Mouse (Mus musculus): ENCODE measurements around the gene Hist2h2aa2. TPM values are rescaled to one million over a fixed set of nuclear protein-coding genes. Genes with fewer than 3 reads are reported as not detected.
"Not testable (repeated sequence)": the region's sequence is repeated elsewhere in the genome, so short reads cannot be mapped to it uniquely, and the experiment has no call there.

Gene Hist2h2aa2
- polyA plus RNA-seq, 1 experiment from 2014 or later = 49.8 TPM

DNA sequence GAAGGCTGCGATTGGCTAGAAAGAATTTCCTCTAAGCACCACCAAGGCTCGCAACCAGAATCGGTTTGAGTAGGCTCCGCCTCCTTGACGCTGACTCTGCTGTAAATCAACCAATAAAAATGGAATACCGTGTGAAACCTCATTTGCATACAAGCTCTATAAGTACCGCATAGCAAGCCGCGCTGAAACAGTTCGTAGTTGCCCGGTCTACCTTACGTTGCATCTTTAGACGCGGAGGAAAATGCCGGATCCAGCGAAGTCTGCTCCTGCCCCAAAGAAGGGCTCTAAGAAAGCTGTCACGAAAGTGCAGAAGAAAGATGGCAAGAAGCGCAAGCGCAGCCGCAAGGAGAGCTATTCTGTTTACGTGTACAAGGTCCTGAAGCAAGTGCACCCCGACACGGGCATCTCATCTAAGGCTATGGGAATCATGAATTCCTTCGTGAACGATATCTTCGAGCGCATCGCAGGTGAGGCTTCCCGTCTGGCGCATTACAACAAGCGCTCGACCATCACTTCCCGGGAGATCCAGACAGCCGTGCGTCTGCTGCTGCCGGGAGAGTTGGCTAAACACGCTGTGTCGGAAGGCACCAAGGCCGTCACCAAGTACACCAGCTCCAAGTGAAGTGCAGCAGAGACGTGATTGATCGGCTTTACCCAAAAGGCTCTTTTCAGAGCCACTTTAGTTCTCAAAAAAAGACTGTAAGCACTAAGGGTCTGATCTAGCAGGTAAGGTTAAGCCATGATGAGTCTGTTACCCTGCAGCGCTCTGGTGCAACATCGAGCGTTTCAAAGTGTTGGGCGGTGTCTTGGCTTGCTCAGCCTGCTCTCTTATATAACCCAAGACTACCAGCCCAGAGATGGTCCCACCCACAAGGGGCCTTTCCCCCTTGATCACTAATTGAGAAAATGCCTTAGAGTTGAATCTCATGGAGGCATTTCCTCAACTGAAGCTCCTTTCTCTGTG lies 29.7 kb upstream of the Hist2h2aa2 start, which contains the start of gene Hist2h2bb:
Hist2h2bb (plus strand) TSS at position 242 of the 964 bp plus-strand sequence.
- peak within 1 kb of the TSS; percentile 90 for H3K4me2 ChIP-seq (ENCODE audit: low read depth, low read length, severe bottlenecking)
- peak within 1 kb of the TSS; percentile 41 for H3K4me3 ChIP-seq (ENCODE audit: low read depth, low read length)
- WGBS = under 1% methylated on average over 45 of the region's 45 CpGs
- ATAC-seq (replicated peaks; ENCODE audit: low FRiP score) = peak; percentile 97
- DNase-seq (ENCODE audit: low spot score) = peak; percentile 94
- H3K27ac ChIP-seq (ENCODE audit: low read depth, low read length) = peak within 1 kb of the TSS; percentile 99
- H3K9ac ChIP-seq (ENCODE audit: low read length) = peak within 1 kb of the TSS; percentile 68
- H3K27me3 ChIP-seq (ENCODE audit: control insufficient read depth, insufficient read depth, low read length) = no peaks in the 10 kb centered on the region
- no peaks in the 10 kb centered on the region for H3K36me3 ChIP-seq (ENCODE audit: control insufficient read depth, insufficient read depth, low read length)
- no peaks in the 10 kb centered on the region for H3K9me3 ChIP-seq (ENCODE audit: control insufficient read depth, low read length)
- H3K4me1 ChIP-seq (replicated peaks; ENCODE audit: control insufficient read depth, insufficient read depth, low read length) = peaks cover 5% of the 10 kb centered on the region; the same call in 1 of the 2 replicates

DNA sequence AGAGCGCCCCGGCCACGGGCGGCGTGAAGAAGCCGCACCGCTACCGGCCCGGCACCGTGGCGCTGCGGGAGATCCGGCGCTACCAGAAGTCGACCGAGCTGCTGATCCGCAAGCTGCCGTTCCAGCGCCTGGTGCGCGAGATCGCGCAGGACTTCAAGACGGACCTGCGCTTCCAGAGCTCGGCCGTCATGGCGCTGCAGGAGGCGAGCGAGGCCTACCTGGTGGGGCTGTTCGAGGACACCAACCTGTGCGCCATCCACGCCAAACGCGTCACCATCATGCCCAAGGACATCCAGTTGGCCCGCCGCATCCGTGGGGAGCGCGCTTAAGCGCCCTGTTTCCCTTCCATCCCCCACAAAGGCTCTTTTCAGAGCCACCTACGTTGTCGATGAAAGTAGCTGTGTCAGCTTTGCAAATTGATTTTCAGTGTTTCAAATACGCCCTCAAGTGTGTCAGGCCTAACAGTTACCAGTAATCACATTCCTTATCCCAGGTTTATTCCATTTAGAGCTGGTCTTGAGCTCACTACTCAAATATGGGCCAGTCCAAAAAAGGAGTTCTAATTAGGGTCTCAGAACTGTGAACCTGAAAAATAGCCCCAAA lies 28.8 kb upstream of the Hist2h2aa2 start:
- whole genome bisulfite sequencing = under 1% methylated on average over 9 of the region's 44 CpGs
- H3K36me3 ChIP-seq (ENCODE audit: control insufficient read depth, insufficient read depth, low read length); H3K27me3 ChIP-seq (ENCODE audit: control insufficient read depth, insufficient read depth, low read length); H3K9me3 ChIP-seq (ENCODE audit: control insufficient read depth, low read length): not testable (repeated sequence)
- peak overlapping the region; percentile 99 for H3K27ac ChIP-seq (ENCODE audit: low read depth, low read length)
- H3K4me2 ChIP-seq (ENCODE audit: low read depth, low read length, severe bottlenecking) = peak overlapping the region; percentile 78
- H3K9ac ChIP-seq (ENCODE audit: low read length) = peak overlapping the region; percentile 68
- DNase-seq (ENCODE audit: low spot score) (peak; percentile 67), ATAC-seq (replicated peaks; ENCODE audit: low FRiP score) (peak; percentile 55)
- peak overlapping the region; percentile 41 for H3K4me3 ChIP-seq (ENCODE audit: low read depth, low read length)
- peaks cover 12% of the 10 kb centered on the region; the same call in 1 of the 2 replicates for H3K4me1 ChIP-seq (replicated peaks; ENCODE audit: control insufficient read depth, insufficient read depth, low read length)

DNA sequence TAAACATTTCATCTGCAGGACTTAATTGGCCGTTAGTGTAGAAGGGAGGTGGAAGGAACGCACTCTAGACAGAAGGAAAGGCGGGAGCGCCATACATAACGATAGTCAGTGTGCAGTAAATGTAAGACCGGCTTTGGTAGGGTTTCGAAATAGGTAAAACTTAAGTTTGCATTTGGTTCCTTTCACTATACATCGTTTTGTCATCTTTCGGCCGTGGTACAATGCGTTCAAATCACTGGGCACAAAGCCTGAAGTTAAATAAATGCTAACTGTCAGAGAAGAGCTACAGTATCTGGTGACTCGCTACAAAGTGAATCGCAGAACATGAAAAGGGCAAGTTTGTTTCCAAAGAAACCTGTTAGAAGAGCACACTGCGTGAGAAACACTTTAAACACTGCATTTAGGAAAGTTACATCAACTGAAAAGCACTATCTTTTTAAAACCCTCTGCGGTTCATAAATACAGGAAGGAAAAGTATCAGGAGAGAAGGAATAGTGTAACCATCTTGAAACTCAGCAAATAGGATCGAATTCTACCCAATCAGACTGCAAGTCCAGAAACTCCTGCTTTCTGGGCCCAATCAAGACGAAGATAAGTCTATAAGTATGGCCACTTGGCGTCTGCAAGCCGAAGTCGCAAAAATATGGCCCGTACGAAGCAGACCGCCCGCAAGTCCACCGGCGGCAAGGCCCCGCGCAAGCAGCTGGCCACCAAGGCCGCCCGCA lies 28.1 kb upstream of the Hist2h2aa2 start, which contains the start of gene Hist2h3b:
Hist2h3b (plus strand) TSS at position 604 of the 725 bp plus-strand sequence.
- Histone ChIP-seq H3K36me3 (ENCODE audit: control insufficient read depth, insufficient read depth, low read length) (no peaks in the 10 kb centered on the region), H3K9me3 (ENCODE audit: control insufficient read depth, low read length) (no peaks in the 10 kb centered on the region), H3K4me3 (ENCODE audit: low read depth, low read length) (peak within 1 kb of the TSS; percentile 41), H3K27me3 (ENCODE audit: control insufficient read depth, insufficient read depth, low read length) (no peaks in the 10 kb centered on the region), H3K27ac (ENCODE audit: low read depth, low read length) (peak within 1 kb of the TSS; percentile 99), H3K4me1 (replicated peaks; ENCODE audit: control insufficient read depth, insufficient read depth, low read length) (peaks cover 12% of the 10 kb centered on the region; the same call in 1 of the 2 replicates), H3K4me2 (ENCODE audit: low read depth, low read length, severe bottlenecking) (peak within 1 kb of the TSS; percentile 78), H3K9ac (ENCODE audit: low read length) (peak within 1 kb of the TSS; percentile 68)
- peak; percentile 86 for DNase-seq (ENCODE audit: low spot score)
- ATAC-seq (replicated peaks; ENCODE audit: low FRiP score) = peak; percentile 79
- 21% methylated on average over 30 of the region's 30 CpGs for WGBS

DNA sequence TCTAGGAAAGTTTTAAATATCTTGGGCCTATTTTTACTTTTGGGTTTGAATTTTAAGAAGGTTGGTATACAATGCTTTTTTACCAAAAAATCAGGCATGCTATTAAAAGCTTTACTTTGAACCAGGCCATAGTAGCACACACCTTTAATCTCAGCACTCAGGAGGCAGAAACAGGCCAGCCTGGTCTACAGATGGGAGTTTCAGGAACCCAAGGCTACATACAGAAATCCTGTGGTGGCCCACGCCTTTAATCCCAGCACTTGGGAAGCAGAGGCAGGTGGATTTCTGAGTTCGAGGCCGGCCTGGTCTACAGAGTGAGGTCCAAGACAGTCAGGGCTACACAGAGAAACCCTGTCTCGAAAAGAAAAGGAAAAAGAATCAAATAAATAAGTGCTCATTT lies 27.5 kb upstream of the Hist2h2aa2 start:
- Histone ChIP-seq H3K27me3 (ENCODE audit: control insufficient read depth, insufficient read depth, low read length) (no peaks in the 10 kb centered on the region), H3K27ac (ENCODE audit: low read depth, low read length) (peak overlapping the region; percentile 91), H3K4me2 (ENCODE audit: low read depth, low read length, severe bottlenecking) (no peak overlapping the region), H3K9ac (ENCODE audit: low read length) (peak overlapping the region; percentile 46), H3K9me3 (ENCODE audit: control insufficient read depth, low read length) (no peaks in the 10 kb centered on the region), H3K4me3 (ENCODE audit: low read depth, low read length) (no peak overlapping the region), H3K4me1 (replicated peaks; ENCODE audit: control insufficient read depth, insufficient read depth, low read length) (peaks cover 12% of the 10 kb centered on the region; the same call in 1 of the 2 replicates), H3K36me3 (ENCODE audit: control insufficient read depth, insufficient read depth, low read length) (no peaks in the 10 kb centered on the region)
- 78% methylated on average over 4 of the region's 4 CpGs for WGBS
- ATAC-seq (replicated peaks; ENCODE audit: low FRiP score) (no peak), DNase-seq (ENCODE audit: low spot score) (no peak)

DNA sequence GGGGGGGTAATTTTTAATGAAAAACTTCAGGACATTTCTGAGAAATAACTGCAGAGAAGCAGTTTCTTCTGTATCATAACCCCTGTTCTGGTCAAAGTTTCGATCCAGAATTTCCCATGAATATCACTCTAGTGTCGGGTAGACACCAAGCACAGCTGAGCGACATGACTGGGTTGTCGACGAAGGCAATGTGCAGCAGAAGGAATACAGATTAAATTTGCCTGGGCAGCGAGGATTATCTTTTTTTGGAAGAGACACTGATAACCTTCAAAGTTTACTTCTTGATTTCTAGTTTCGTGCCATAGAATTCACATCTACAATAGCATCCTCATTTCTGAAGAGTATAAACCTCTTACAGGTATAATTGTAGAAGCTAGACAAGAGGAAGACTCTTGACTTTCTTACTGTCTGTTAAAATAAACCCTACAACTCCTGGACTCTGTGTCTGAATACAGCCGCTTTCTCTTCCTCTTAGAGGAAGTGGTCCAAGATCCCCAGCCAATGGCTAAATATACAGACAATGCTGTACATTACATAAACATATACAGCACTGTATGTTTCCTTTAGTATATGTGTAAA lies 26.1 kb upstream of the Hist2h2aa2 start:
- 0 out of 2 replicates have a peak overlapping the region, but pooled peaks have one; percentile 7 for H3K27ac ChIP-seq (ENCODE audit: low read depth, low read length)
- WGBS = 91% methylated on average over 8 of the region's 8 CpGs
- no peak overlapping the region for H3K4me3 ChIP-seq (ENCODE audit: low read depth, low read length)
- peak overlapping the region; percentile 4; the same call in 1 of the 2 replicates for H3K9ac ChIP-seq (ENCODE audit: low read length)
- ATAC-seq (replicated peaks; ENCODE audit: low FRiP score) (no peak), DNase-seq (ENCODE audit: low spot score) (no peak)
- no peaks in the 10 kb centered on the region for H3K9me3 ChIP-seq (ENCODE audit: control insufficient read depth, low read length)
- H3K27me3 ChIP-seq (ENCODE audit: control insufficient read depth, insufficient read depth, low read length) = no peaks in the 10 kb centered on the region
- no peaks in the 10 kb centered on the region for H3K36me3 ChIP-seq (ENCODE audit: control insufficient read depth, insufficient read depth, low read length)
- no peak overlapping the region for H3K4me2 ChIP-seq (ENCODE audit: low read depth, low read length, severe bottlenecking)
- peaks cover 12% of the 10 kb centered on the region; the same call in 1 of the 2 replicates for H3K4me1 ChIP-seq (replicated peaks; ENCODE audit: control insufficient read depth, insufficient read depth, low read length)

DNA sequence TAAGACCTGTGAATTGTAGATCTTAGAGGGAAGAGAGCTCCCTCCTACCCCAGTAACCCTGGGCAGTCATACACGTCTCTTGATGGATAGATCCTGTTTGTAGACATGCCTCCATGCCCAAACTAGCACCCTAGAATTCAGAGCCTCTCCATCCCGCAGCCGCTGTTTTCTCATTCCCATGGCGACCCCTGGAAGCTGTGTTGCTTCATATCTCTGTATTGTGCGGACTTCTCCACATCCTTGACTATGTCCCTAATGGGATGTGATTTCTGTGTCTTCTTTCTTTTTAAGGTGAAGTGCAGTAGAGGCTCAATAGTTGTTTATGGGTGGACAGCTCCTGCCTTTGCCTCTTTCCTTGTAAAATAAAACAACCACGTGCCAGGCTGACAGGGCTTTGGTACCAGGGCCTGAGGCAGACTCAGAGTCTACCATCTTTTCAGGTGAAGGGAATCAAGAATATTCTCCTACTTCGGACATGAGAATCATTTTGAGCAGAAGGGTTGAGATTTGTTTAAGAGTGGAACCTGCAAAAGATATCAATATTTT lies 24.4 kb upstream of the Hist2h2aa2 start:
- Histone ChIP-seq H3K4me1 (replicated peaks; ENCODE audit: control insufficient read depth, insufficient read depth, low read length) (peaks cover 12% of the 10 kb centered on the region; the same call in 1 of the 2 replicates), H3K9ac (ENCODE audit: low read length) (peak overlapping the region; percentile 73), H3K4me2 (ENCODE audit: low read depth, low read length, severe bottlenecking) (peak overlapping the region; percentile 76), H3K4me3 (ENCODE audit: low read depth, low read length) (peak overlapping the region; percentile 58), H3K36me3 (ENCODE audit: control insufficient read depth, insufficient read depth, low read length) (no peaks in the 10 kb centered on the region), H3K27me3 (ENCODE audit: control insufficient read depth, insufficient read depth, low read length) (no peaks in the 10 kb centered on the region), H3K9me3 (ENCODE audit: control insufficient read depth, low read length) (no peaks in the 10 kb centered on the region), H3K27ac (ENCODE audit: low read depth, low read length) (peak overlapping the region; percentile 95)
- ATAC-seq (replicated peaks; ENCODE audit: low FRiP score) (no peak), DNase-seq (ENCODE audit: low spot score) (no peak)
- 78% methylated on average over 7 of the region's 7 CpGs for WGBS

DNA sequence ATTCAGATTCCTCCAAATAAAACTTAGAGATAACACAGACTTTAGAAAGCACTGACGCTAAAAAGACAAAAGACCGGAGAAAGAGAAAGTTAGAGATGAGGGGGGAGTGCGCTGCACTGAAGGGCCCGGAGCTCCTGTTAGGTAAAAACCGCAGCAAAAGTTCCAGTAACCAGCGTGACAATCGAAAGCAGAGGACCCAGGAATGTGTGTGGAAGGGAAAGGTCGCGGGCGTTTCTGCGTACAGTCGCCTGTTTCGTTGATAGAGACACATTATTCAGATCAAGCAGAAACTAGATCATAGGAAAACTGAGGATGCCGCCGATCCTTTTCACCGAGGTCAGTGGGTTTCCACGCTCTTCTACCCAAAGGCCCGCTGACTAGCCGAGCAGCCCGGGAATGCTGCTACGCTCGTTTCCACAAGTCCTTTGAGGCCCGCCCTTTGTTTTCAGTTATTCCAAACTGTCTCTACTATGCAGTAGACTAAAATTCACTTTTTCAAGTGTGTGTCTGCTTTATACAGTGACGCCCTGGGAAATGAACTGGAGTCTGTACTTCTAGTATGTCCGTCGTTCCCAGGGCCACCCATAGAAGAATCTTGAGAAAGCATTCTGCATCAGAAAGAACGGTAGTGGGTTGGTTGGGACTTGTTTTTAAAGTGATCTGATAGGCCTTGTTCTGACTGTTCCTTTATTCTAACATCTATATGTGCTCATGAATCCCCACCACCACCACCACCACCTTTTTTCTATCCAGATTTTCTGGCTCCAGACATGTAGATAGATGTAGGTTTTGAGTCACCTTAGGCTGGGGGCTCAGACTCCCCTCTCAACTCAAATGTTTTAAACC lies 23.7 kb upstream of the Hist2h2aa2 start:
- DNase-seq (ENCODE audit: low spot score) = peak; percentile 67

More for the DNA sequence above, 23.7 kb upstream of the Hist2h2aa2 start:
- Histone ChIP-seq H3K4me3 (ENCODE audit: low read depth, low read length) (peak overlapping the region; percentile 58), H3K27ac (ENCODE audit: low read depth, low read length) (peak overlapping the region; percentile 95), H3K4me1 (replicated peaks; ENCODE audit: control insufficient read depth, insufficient read depth, low read length) (peaks cover 12% of the 10 kb centered on the region; the same call in 1 of the 2 replicates), H3K27me3 (ENCODE audit: control insufficient read depth, insufficient read depth, low read length) (no peaks in the 10 kb centered on the region), H3K36me3 (ENCODE audit: control insufficient read depth, insufficient read depth, low read length) (no peaks in the 10 kb centered on the region), H3K9ac (ENCODE audit: low read length) (peak overlapping the region; percentile 73), H3K9me3 (ENCODE audit: control insufficient read depth, low read length) (no peaks in the 10 kb centered on the region), H3K4me2 (ENCODE audit: low read depth, low read length, severe bottlenecking) (peak overlapping the region; percentile 76)
- ATAC-seq (replicated peaks; ENCODE audit: low FRiP score) = peak; percentile 10
- WGBS = 7% methylated on average over 27 of the region's 27 CpGs

Measured in forebrain, embryonic 11.5 days (tissue).